Mouse (Mus musculus): ENCODE results near the gene Ptprf.

DNA sequence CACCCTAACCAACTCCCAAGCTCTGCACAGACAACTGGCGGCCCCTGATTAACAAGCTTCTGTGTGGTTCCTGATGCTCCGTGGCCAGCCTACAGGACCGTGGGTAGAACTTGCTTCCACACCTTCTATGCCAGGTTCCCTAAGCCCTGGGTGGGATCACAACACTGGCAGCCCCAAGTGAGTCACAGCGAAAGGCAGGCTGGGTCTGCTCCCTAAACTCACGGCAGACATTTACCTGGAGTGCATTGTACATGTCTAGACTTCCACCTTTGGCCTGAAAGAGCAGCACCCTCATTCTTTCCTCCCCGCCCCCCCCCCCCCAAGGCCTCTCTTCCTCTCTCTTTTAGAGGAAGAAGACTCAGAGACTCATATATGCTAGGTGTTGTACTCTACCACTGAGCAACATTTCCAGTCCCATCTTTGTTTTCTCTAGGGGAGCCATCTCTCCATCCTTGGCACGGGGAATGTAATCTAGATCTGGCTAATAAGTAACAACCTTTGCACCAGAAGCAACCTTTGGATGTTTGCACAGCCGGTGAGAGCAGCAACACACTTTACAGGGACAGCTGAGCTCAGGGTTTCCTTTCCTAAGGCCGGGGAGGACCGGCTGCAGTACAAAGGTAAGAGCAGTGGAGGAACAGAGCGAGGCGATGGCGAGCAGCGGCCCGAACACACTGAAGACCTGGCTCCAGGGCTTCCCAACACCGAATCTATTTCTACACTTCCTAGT is 51.1 kb downstream of the Ptprf start:
- no peak for TF ChIP-seq CEBPB (IDR thresholded peaks at IDR 0.05; ENCODE audit: insufficient read depth, poor library complexity, severe bottlenecking)
- TF ChIP-seq MYOD1 (IDR thresholded peaks at IDR 0.05; ENCODE audit: control insufficient read depth in 1 of 3, insufficient read length in 2 of 3, low read depth in 2 of 3), result no peak
- TF ChIP-seq E2F4 (IDR thresholded peaks at IDR 0.05; ENCODE audit: insufficient read depth), result no peak
- TF ChIP-seq MAX (IDR thresholded peaks at IDR 0.05; ENCODE audit: low read depth), result no peak
- TF ChIP-seq TCF12 (IDR thresholded peaks at IDR 0.05; ENCODE audit: insufficient read depth, poor library complexity, severe bottlenecking), result no peak
- no peak for TF ChIP-seq REST (IDR thresholded peaks at IDR 0.05; ENCODE audit: insufficient read depth, insufficient read length)
- TF ChIP-seq POLR2AphosphoS2 (IDR thresholded peaks at IDR 0.05; ENCODE audit: insufficient read length, low read depth), result no peak
- no peak for TF ChIP-seq POLR2A (IDR thresholded peaks at IDR 0.05; ENCODE audit: insufficient read length, low read depth)
- TF ChIP-seq SRF (IDR thresholded peaks at IDR 0.05; ENCODE audit: control insufficient read depth, insufficient read length, low read depth), result no peak
- TF ChIP-seq USF1 (IDR thresholded peaks at IDR 0.05; ENCODE audit: low read depth), result no peak

All from myocyte (in vitro differentiated cells).